22 mouse cellular contexts compared by ENCODE assay signal in the genomic region with DNA sequence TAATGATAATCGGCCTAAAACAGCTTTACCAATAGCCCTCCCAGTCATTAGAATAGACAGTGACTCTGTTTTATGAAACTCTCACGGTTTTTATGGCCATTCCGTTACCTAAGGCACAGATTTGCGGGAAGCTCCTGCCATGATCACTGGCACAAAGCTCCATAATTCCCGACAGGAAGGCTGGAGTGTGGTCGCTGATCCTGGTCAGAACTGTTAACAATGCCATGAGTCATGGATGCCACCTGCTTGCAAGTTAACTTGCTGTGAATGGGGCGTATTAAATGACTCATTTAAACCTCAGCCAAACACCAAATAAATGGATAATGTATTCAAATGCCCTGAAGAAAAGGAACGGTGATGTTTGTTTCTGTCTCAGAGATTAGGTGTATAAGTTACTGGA.
DNase-seq lines count a peak whose midpoint lies in the region; ATAC-seq lines count a peak whose summit lies in the region.
"Had no signal": no experiment of that assay in that cellular context is flagged by ENCODE, and none has a peak within 500 bp of the region (broad histone marks: within the 10 kb centered on the region; RNA-seq: fewer than 3 reads in every experiment).

No protein-coding gene starts in this region.

- no peak for ATAC-seq in cerebellum, adult (ENCODE audit: insufficient number of reproducible peaks, low FRiP score, low TSS enrichment)
- ATAC-seq in heart, embryonic 11.5 days (replicated peaks; ENCODE audit: insufficient number of reproducible peaks, low FRiP score, low TSS enrichment) = no peak
- ATAC-seq in lung, embryonic 15.5 days (ENCODE audit: borderline replicate concordance, extremely low read depth, low FRiP score, low TSS enrichment) = no peak
- ATAC-seq: liver, embryonic 12.5 days had no signal

- no peak overlapping the region for H3K4me3 ChIP-seq in heart, embryonic 11.5 days (ENCODE audit: low read depth, low read length)
- H3K4me3 ChIP-seq in lung, embryonic 15.5 days = no peak overlapping the region
- H3K4me3 ChIP-seq: erythroblast, embryonic 14.5 days; heart, adult 2 months; hindbrain, embryonic 10.5 days; limb, embryonic 12.5 days; liver, embryonic 12.5 days; midbrain, embryonic 10.5 days; neural tube, embryonic 12.5 days had no signal

- H3K9me3 ChIP-seq in heart, embryonic 11.5 days (replicated peaks; ENCODE audit: control insufficient read depth, low read length) = no peaks in the 10 kb centered on the region
- no peaks in the 10 kb centered on the region for H3K9me3 ChIP-seq in lung, embryonic 15.5 days
- H3K9me3 ChIP-seq: hindbrain, embryonic 10.5 days; limb, embryonic 12.5 days; liver, embryonic 12.5 days; midbrain, embryonic 10.5 days; neural tube, embryonic 12.5 days had no signal

- H3K9ac ChIP-seq in heart, embryonic 11.5 days (ENCODE audit: low read depth, low read length) = no peak overlapping the region
- H3K9ac ChIP-seq in lung, embryonic 15.5 days = no peak overlapping the region
- H3K9ac ChIP-seq: limb, embryonic 12.5 days; liver, embryonic 12.5 days; lung, embryonic 14.5 days; neural tube, embryonic 12.5 days had no signal

- no peaks in the 10 kb centered on the region for H3K27me3 ChIP-seq in heart, embryonic 11.5 days (ENCODE audit: control insufficient read depth, insufficient read depth, low read length)
- H3K27me3 ChIP-seq in lung, embryonic 15.5 days = no peaks in the 10 kb centered on the region
- H3K27me3 ChIP-seq: CH12.LX; limb, embryonic 12.5 days; liver, embryonic 12.5 days; neural tube, embryonic 12.5 days had no signal

- no peaks in the 10 kb centered on the region for H3K36me3 ChIP-seq in heart, embryonic 11.5 days (ENCODE audit: control insufficient read depth, insufficient read depth, low read length)
- no peaks in the 10 kb centered on the region for H3K36me3 ChIP-seq in lung, embryonic 15.5 days
- H3K36me3 ChIP-seq: hindbrain, embryonic 10.5 days; limb, embryonic 12.5 days; liver, embryonic 12.5 days; midbrain, embryonic 10.5 days; neural tube, embryonic 12.5 days had no signal

- DNase-seq in cerebellum, postnatal 10 days = peak; percentile 14 to 29
- DNase-seq in heart, adult 11 months = peak; percentile 54
- DNase-seq in lung, postnatal 25 days (ENCODE audit: low spot score) = no peak
- no peak for DNase-seq in frontal cortex, postnatal 25 days (ENCODE audit: low spot score in 2 of 2)
- no peak for DNase-seq in left cerebral cortex, postnatal 10 days (ENCODE audit: extremely low spot score in 1 of 2, low spot score in 2 of 2)
- DNase-seq: cerebellum, adult 9-10 months; kidney, adult 18-20 months; lung, embryonic 14.5 days had no signal

- intact Hi-C loops in left cerebral cortex, postnatal 10 days (cut with DNase I) = no loop called here

- H3K4me2 ChIP-seq in heart, embryonic 11.5 days = no peak overlapping the region
- no peak overlapping the region for H3K4me2 ChIP-seq in lung, embryonic 15.5 days
- H3K4me2 ChIP-seq: liver, embryonic 12.5 days; neural tube, embryonic 12.5 days had no signal

- peaks cover 5% of the 10 kb centered on the region; the same call in 1 of the 2 replicates for H3K4me1 ChIP-seq in heart, embryonic 11.5 days (ENCODE audit: control insufficient read depth, insufficient read depth, low read length)
- peaks cover 15% of the 10 kb centered on the region for H3K4me1 ChIP-seq in lung, embryonic 15.5 days
- H3K4me1 ChIP-seq: liver, embryonic 12.5 days; neural tube, embryonic 12.5 days had no signal

- WGBS in heart, embryonic 11.5 days (ENCODE audit: insufficient replicate concordance) = 67% methylated on average over 8 of the region's 8 CpGs
- 72% methylated on average over 8 of the region's 8 CpGs for WGBS in lung, embryonic 15.5 days

- H3K27ac ChIP-seq in heart, embryonic 11.5 days (ENCODE audit: low read depth, low read length) = no peak overlapping the region
- H3K27ac ChIP-seq in lung, embryonic 15.5 days = 0 out of 2 replicates have a peak overlapping the region, but pooled peaks have one; percentile 56
- H3K27ac ChIP-seq: heart, adult 2 months; hindbrain, embryonic 10.5 days; kidney, postnatal 0 days; limb, embryonic 12.5 days; liver, embryonic 12.5 days; macrophage; midbrain, embryonic 10.5 days; neural tube, embryonic 12.5 days; stomach, postnatal 0 days had no signal

Comparison
In these comparisons a context has a peak if more than half of its experiments do, and no peak if none do; other contexts are left out.
1. DNase-seq: peak in cerebellum, postnatal 10 days (2 of 2) and heart, adult 11 months (single experiment); none in lung, postnatal 25 days (single experiment), frontal cortex, postnatal 25 days (0 of 2) and left cerebral cortex, postnatal 10 days (0 of 2).